Mouse (Mus musculus) testis, adult 2 months (tissue): ENCODE data around the gene Sorcs2.

ENCODE experiments used
- CTCF ChIP-seq: fragments of 200-500 bp; IDR thresholded peaks from 2 replicates; pipeline ENCODE4 v1.5.1; 2012; ENCODE audit warnings: low read depth, mild to moderate bottlenecking, inconsistent platforms, low read length, moderate library complexity; ENCODE audit not compliant: control insufficient read depth, insufficient read depth, insufficient replicate concordance
- POLR2A ChIP-seq: fragments of 200-500 bp; IDR thresholded peaks from 2 replicates; pipeline ENCODE4 v1.6.1; 2012; ENCODE audit warnings: low read depth, mild to moderate bottlenecking, inconsistent platforms, low read length, moderate library complexity; ENCODE audit not compliant: control insufficient read depth

DNA sequence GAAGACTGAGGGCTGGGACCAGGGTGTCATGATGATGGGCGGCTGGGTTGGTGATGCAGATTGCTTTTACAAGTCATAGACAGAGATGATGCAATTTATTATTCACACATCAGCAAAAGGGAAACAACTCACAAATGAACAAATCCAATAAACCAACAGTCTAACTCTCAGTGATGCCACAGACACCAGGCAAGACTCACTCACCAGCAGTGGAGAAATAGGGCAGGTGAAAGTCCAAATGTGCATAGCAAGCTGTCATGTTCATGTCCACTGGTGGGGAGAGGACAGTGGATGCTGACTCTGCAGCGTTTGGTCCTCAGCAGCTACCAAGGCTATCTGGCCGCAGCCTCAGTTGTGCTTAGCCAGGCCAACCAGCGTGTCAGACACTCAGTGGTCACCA is 221.1 kb downstream of the Sorcs2 start:
- no peak for TF ChIP-seq CTCF
- no peak for TF ChIP-seq POLR2A
